Comparison of ENCODE assay signal across 8 mouse cellular contexts in genomic region chr10:90728401-90729358, GRCm38 (mm10).
DNase-seq lines count a peak whose midpoint lies in the region; ATAC-seq and TF ChIP-seq lines count a peak whose summit lies in the region.

No protein-coding gene starts in this region.

- H3K27ac ChIP-seq in forebrain, embryonic 15.5 days (replicated peaks) = no peak overlapping the region
- no peak overlapping the region for H3K27ac ChIP-seq in hindbrain, embryonic 11.5 days (ENCODE audit: low read depth, low read length)
- no peak overlapping the region for H3K27ac ChIP-seq in lung, postnatal 0 days (ENCODE audit: low read length)

- peak; percentile 90 for DNase-seq in NIH3T3 (ENCODE audit: low read depth)
- DNase-seq in hindbrain, embryonic 11.5 days (ENCODE audit: low spot score) = peak; percentile 87
- peak; percentile 82 for DNase-seq in layer of hippocampus, adult 9-11 months
- DNase-seq in lung, postnatal 0 days (ENCODE audit: low spot score) = peak; percentile 71
- peak; percentile 76 for DNase-seq in retina, postnatal 7 days (ENCODE audit: low read depth, low spot score)

- H3K9ac ChIP-seq in forebrain, embryonic 15.5 days (replicated peaks) = no peak overlapping the region
- H3K9ac ChIP-seq in hindbrain, embryonic 11.5 days (ENCODE audit: low read depth, low read length) = no peak overlapping the region
- H3K9ac ChIP-seq in lung, postnatal 0 days (replicated peaks; ENCODE audit: low read depth) = no peak overlapping the region; the same call in 1 of the 2 replicates

- H3K4me1 ChIP-seq in forebrain, embryonic 15.5 days = peaks cover 22% of the 10 kb centered on the region
- no peaks in the 10 kb centered on the region for H3K4me1 ChIP-seq in hindbrain, embryonic 11.5 days (replicated peaks; ENCODE audit: control insufficient read depth, insufficient read depth, low read length)
- H3K4me1 ChIP-seq in lung, postnatal 0 days (ENCODE audit: insufficient read depth, low read depth, low read length) = peaks cover 3% of the 10 kb centered on the region; the same call in 1 of the 2 replicates

- H3K9me3 ChIP-seq in forebrain, embryonic 15.5 days = no peaks in the 10 kb centered on the region
- H3K9me3 ChIP-seq in hindbrain, embryonic 11.5 days (ENCODE audit: control insufficient read depth, low read length) = no peaks in the 10 kb centered on the region
- no peaks in the 10 kb centered on the region for H3K9me3 ChIP-seq in lung, postnatal 0 days (ENCODE audit: low read length)

- peak; percentile 82 for TF ChIP-seq CTCF in lung, postnatal 0 days (IDR thresholded peaks at IDR 0.05)

- no peaks in the 10 kb centered on the region for H3K27me3 ChIP-seq in forebrain, embryonic 15.5 days
- H3K27me3 ChIP-seq in hindbrain, embryonic 11.5 days (ENCODE audit: control insufficient read depth, insufficient read depth, low read length) = no peaks in the 10 kb centered on the region
- no peaks in the 10 kb centered on the region for H3K27me3 ChIP-seq in lung, postnatal 0 days (replicated peaks; ENCODE audit: insufficient read depth, low read length)

- no peak for TF ChIP-seq EP300 in lung, postnatal 0 days (IDR thresholded peaks at IDR 0.05)

- peak; percentile 54; the same call in 1 of the 2 replicates for ATAC-seq in cerebellum, adult (ENCODE audit: insufficient number of reproducible peaks, low FRiP score, low TSS enrichment)
- peak; percentile 64 for ATAC-seq in forebrain, embryonic 15.5 days (replicated peaks)
- ATAC-seq in hindbrain, embryonic 11.5 days (ENCODE audit: low FRiP score) = peak; percentile 69
- ATAC-seq in lung, postnatal 0 days = peak; percentile 26
- ATAC-seq in monocyte, adult 5-6 weeks (replicated peaks; ENCODE audit: insufficient number of reproducible peaks, low FRiP score, low TSS enrichment, poor library complexity, severe bottlenecking) = no peak

- no peak overlapping the region for H3K4me3 ChIP-seq in forebrain, embryonic 15.5 days
- no peak overlapping the region for H3K4me3 ChIP-seq in hindbrain, embryonic 11.5 days (ENCODE audit: low read depth, low read length)
- H3K4me3 ChIP-seq in lung, postnatal 0 days (ENCODE audit: low read depth, low read length) = peak overlapping the region; percentile 8; the same call in 1 of the 2 replicates

- WGBS in forebrain, embryonic 15.5 days = 33% methylated on average over 22 of the region's 22 CpGs
- 35% methylated on average over 22 of the region's 22 CpGs for WGBS in hindbrain, embryonic 11.5 days
- WGBS in lung, postnatal 0 days = 24% methylated on average over 22 of the region's 22 CpGs

- H3K36me3 ChIP-seq in forebrain, embryonic 15.5 days = no peaks in the 10 kb centered on the region
- H3K36me3 ChIP-seq in hindbrain, embryonic 11.5 days (ENCODE audit: control insufficient read depth, insufficient read depth, low read length) = no peaks in the 10 kb centered on the region
- no peaks in the 10 kb centered on the region for H3K36me3 ChIP-seq in lung, postnatal 0 days (ENCODE audit: insufficient read depth, low read length)

- H3K4me2 ChIP-seq in forebrain, embryonic 15.5 days (replicated peaks) = peak overlapping the region; percentile 33
- H3K4me2 ChIP-seq in hindbrain, embryonic 11.5 days (replicated peaks; ENCODE audit: low read depth, low read length) = peak overlapping the region; percentile 33; the same call in 1 of the 2 replicates
- peak overlapping the region; percentile 52 for H3K4me2 ChIP-seq in lung, postnatal 0 days (replicated peaks; ENCODE audit: low read depth, low read length)
